Mouse (Mus musculus): ENCODE results near the gene Trim32. TPM values are rescaled to one million over a fixed set of nuclear protein-coding genes. Genes with fewer than 3 reads are reported as not detected.
A peak's percentile ranks its signal among the peaks of the same experiment; 100 is the strongest.

Trim32 gene
- polyA plus RNA-seq (2015; fragmentation: Nextera tagmentation; extraction: Ambion mirVana), result 60.5 and 62.9 TPM in 2 replicates

DNA sequence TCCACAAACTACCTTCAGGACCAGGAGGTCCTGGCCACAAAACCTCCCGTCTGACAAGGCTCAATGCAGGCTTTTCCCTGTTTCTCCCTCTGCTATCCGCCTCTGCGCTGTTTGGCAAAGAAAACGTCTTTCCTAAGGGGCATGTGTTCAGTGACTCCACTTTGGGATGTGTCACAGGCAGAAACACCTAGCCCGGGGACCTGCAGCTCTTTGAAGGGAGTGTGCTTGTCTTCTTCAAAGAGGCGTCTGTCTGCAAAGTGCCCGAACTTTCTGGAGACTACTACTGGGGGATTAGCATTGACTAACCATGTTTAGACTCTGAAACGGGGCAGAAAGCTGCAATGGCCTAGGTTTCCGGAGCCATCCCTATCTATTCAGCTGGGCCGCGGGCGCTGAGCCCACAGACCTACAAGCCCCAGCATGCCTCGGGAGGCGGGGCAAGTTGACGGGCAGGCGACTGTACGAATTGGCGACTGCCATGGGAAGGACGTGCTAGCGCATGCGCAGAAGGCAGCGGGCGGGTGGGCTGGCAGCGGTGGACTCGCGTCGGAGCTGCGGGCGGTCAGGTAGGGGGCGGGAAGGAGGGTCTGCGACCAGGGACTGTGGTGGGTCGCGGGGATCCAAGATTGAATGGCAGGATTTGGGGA is at the start of gene Trim32:
Gene Trim32, plus strand, starts transcription at position 483 of the 647 bp plus-strand sequence.
- Histone ChIP-seq H3K4me1 (ENCODE audit: insufficient read depth, low read length) (peaks cover 24% of the 10 kb centered on the region), H3K36me3 (ENCODE audit: insufficient read depth, low read length) (no peaks in the 10 kb centered on the region), H3K9me3 (ENCODE audit: low read length) (no peaks in the 10 kb centered on the region), H3K4me3 (ENCODE audit: low read length) (peak within 1 kb of the TSS; percentile 82), H3K27ac (ENCODE audit: low read length) (peak within 1 kb of the TSS; percentile 65; the same call in 1 of the 2 replicates), H3K27me3 (ENCODE audit: insufficient read depth, low read length) (no peaks in the 10 kb centered on the region), H3K9ac (replicated peaks; ENCODE audit: low read length) (peak within 1 kb of the TSS; percentile 90), H3K4me2 (replicated peaks; ENCODE audit: low read depth, low read length) (peak within 1 kb of the TSS; percentile 86)
- ATAC-seq (ENCODE audit: low FRiP score, low TSS enrichment), result peak; percentile 98
- WGBS, result 4% methylated on average over 33 of the region's 33 CpGs

- no peak for ATAC-seq (ENCODE audit: low FRiP score, low TSS enrichment)
- H3K4me1 ChIP-seq (ENCODE audit: insufficient read depth, low read length), result no peaks in the 10 kb centered on the region
- H3K4me3 ChIP-seq (ENCODE audit: low read length), result no peak overlapping the region
- no peak overlapping the region for H3K4me2 ChIP-seq (replicated peaks; ENCODE audit: low read depth, low read length)
- H3K9me3 ChIP-seq (ENCODE audit: low read length), result no peaks in the 10 kb centered on the region
- H3K27ac ChIP-seq (ENCODE audit: low read length), result no peak overlapping the region
- H3K9ac ChIP-seq (replicated peaks; ENCODE audit: low read length), result no peak overlapping the region
- H3K27me3 ChIP-seq (ENCODE audit: insufficient read depth, low read length), result no peaks in the 10 kb centered on the region
- 72% methylated on average over 4 of the region's 4 CpGs for WGBS
- no peaks in the 10 kb centered on the region for H3K36me3 ChIP-seq (ENCODE audit: insufficient read depth, low read length)
Measured at GRCm38 (mm10) chr4:65565493-65565892, 39.3 kb upstream of the Trim32 start.

- Histone ChIP-seq H3K9me3 (ENCODE audit: low read length) (no peaks in the 10 kb centered on the region), H3K27ac (ENCODE audit: low read length) (no peak overlapping the region), H3K4me1 (ENCODE audit: insufficient read depth, low read length) (no peaks in the 10 kb centered on the region), H3K4me3 (ENCODE audit: low read length) (no peak overlapping the region), H3K9ac (replicated peaks; ENCODE audit: low read length) (no peak overlapping the region), H3K4me2 (replicated peaks; ENCODE audit: low read depth, low read length) (no peak overlapping the region), H3K27me3 (ENCODE audit: insufficient read depth, low read length) (no peaks in the 10 kb centered on the region), H3K36me3 (ENCODE audit: insufficient read depth, low read length) (no peaks in the 10 kb centered on the region)
- WGBS, result 52% methylated on average over 1 of the region's 1 CpGs
- no peak for ATAC-seq (ENCODE audit: low FRiP score, low TSS enrichment)
Measured at GRCm38 (mm10) chr4:65580254-65580653, 24.5 kb upstream of the Trim32 start.

GRCm38 (mm10) chr4:65586947-65587346 is 17.8 kb upstream of the Trim32 start:
- 43% methylated on average over 5 of the region's 5 CpGs for WGBS
- no peaks in the 10 kb centered on the region for H3K9me3 ChIP-seq (ENCODE audit: low read length)
- H3K27me3 ChIP-seq (ENCODE audit: insufficient read depth, low read length), result no peaks in the 10 kb centered on the region
- H3K4me2 ChIP-seq (replicated peaks; ENCODE audit: low read depth, low read length), result no peak overlapping the region
- H3K4me1 ChIP-seq (ENCODE audit: insufficient read depth, low read length), result no peaks in the 10 kb centered on the region
- no peak overlapping the region for H3K4me3 ChIP-seq (ENCODE audit: low read length)
- no peak for ATAC-seq (ENCODE audit: low FRiP score, low TSS enrichment)
- no peak overlapping the region for H3K9ac ChIP-seq (replicated peaks; ENCODE audit: low read length)
- no peaks in the 10 kb centered on the region for H3K36me3 ChIP-seq (ENCODE audit: insufficient read depth, low read length)
- no peak overlapping the region for H3K27ac ChIP-seq (ENCODE audit: low read length)

DNA sequence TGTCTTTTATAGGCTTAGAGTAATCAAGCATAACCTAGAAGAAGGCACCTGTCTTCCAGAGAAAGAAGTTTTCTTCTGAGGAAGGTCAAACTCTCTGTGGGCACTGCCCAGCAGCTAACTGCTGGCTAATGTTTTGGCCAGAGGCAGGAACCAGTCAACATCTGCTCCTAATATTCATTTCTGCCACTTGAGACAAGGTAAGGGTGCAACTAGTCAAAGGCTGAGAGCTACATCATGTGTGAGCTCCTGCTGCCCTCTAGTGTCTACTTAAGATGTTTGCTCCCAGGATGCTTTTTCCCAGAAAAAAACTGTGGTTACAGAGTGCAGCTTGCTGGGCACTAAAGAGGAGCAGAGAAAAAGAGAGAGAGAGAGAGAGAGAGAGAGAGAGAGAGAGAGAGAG is 15.0 kb upstream of the Trim32 start:
- ATAC-seq (ENCODE audit: low FRiP score, low TSS enrichment), result peak; percentile 69; the same call in 1 of the 2 replicates
- Histone ChIP-seq H3K4me2 (replicated peaks; ENCODE audit: low read depth, low read length) (no peak overlapping the region), H3K4me1 (ENCODE audit: insufficient read depth, low read length) (no peaks in the 10 kb centered on the region), H3K9me3 (ENCODE audit: low read length) (no peaks in the 10 kb centered on the region), H3K4me3 (ENCODE audit: low read length) (no peak overlapping the region), H3K27me3 (ENCODE audit: insufficient read depth, low read length) (no peaks in the 10 kb centered on the region), H3K9ac (replicated peaks; ENCODE audit: low read length) (no peak overlapping the region), H3K27ac (ENCODE audit: low read length) (no peak overlapping the region), H3K36me3 (ENCODE audit: insufficient read depth, low read length) (no peaks in the 10 kb centered on the region)

DNA sequence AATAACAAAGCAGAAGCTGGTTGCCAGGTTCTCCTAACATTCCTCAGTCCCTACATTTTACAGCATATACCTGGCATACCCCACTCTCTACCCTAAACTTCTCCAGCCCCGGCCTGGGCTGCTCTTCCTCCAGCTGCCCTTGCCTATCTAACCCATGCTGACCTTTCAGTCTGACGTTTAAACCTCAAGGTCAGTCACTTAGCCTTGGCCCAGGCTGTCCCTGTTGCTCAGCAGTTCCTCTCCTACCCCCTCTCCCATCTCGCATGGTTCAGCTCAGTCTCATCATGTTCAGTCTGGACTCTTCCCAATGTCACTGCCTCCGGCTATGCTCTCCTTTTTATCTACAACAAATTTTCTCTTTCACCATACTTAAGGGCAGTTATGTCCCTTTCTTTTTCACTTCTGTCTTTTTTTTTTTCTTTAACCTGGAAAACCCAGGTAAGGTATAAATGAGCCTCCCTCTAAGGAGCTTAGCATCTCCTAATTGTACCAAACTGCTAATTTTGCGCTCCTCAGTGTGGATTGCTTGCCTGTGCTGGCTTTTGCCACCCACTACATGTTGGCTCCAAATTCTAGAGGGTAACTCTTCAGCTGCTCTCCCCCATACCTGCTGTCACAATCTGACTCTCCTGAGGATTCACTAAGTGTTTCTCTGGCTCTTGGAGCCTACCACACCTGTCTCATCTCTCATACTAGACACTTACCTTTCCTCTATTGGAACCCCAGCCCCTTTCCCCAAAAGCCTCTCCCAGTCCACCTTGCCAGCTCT is 10.0 kb upstream of the Trim32 start:
- Histone ChIP-seq H3K4me2 (replicated peaks; ENCODE audit: low read depth, low read length) (no peak overlapping the region), H3K27me3 (ENCODE audit: insufficient read depth, low read length) (no peaks in the 10 kb centered on the region), H3K4me1 (ENCODE audit: insufficient read depth, low read length) (no peaks in the 10 kb centered on the region), H3K36me3 (ENCODE audit: insufficient read depth, low read length) (no peaks in the 10 kb centered on the region), H3K27ac (ENCODE audit: low read length) (no peak overlapping the region), H3K4me3 (ENCODE audit: low read length) (no peak overlapping the region), H3K9ac (replicated peaks; ENCODE audit: low read length) (no peak overlapping the region), H3K9me3 (ENCODE audit: low read length) (no peaks in the 10 kb centered on the region)
- no peak for ATAC-seq (ENCODE audit: low FRiP score, low TSS enrichment)
- 69% methylated on average over 5 of the region's 5 CpGs for WGBS

DNA sequence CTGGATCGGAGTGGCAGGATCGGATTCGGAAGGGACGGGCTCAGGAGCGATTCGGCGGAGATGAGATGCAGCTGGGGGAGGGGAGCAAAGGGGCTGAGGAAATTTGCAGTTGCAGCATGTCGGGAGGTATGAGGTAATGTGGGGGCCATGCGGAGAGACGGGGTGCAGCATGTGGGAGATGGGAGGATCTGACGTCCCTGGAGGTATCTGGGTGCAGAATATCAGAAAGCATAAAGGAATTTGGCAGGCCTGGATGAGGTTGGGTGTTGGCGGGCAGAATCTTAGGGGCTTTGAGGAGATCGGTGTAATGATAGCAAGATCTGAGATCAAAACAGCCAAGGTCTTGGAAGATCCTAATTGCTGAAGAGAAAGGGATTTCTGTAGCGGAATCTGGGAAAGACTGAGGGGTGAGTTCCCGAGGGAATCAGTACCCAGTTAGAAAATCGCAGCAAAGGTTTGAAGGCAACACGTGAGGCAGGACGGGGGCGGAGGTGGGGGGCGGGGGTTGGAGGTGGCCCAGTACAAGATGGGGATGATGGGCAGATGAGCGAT is 441 bp downstream of the Trim32 start:
- no peaks in the 10 kb centered on the region for H3K27me3 ChIP-seq (ENCODE audit: insufficient read depth, low read length)
- H3K4me3 ChIP-seq (ENCODE audit: low read length), result peak overlapping the region; percentile 82
- no peaks in the 10 kb centered on the region for H3K36me3 ChIP-seq (ENCODE audit: insufficient read depth, low read length)
- peak; percentile 85; the same call in 1 of the 2 replicates for ATAC-seq (ENCODE audit: low FRiP score, low TSS enrichment)
- H3K4me2 ChIP-seq (replicated peaks; ENCODE audit: low read depth, low read length), result peak overlapping the region; percentile 86
- H3K4me1 ChIP-seq (ENCODE audit: insufficient read depth, low read length), result peaks cover 28% of the 10 kb centered on the region
- H3K27ac ChIP-seq (ENCODE audit: low read length), result no peak overlapping the region
- no peaks in the 10 kb centered on the region for H3K9me3 ChIP-seq (ENCODE audit: low read length)
- under 1% methylated on average over 21 of the region's 21 CpGs for WGBS
- H3K9ac ChIP-seq (replicated peaks; ENCODE audit: low read length), result peak overlapping the region; percentile 90

GRCm38 (mm10) chr4:65607184-65607631 is 2.4 kb downstream of the Trim32 start:
- Histone ChIP-seq H3K4me1 (ENCODE audit: insufficient read depth, low read length) (peaks cover 31% of the 10 kb centered on the region), H3K4me3 (ENCODE audit: low read length) (no peak overlapping the region), H3K27me3 (ENCODE audit: insufficient read depth, low read length) (no peaks in the 10 kb centered on the region), H3K36me3 (ENCODE audit: insufficient read depth, low read length) (0 out of 2 replicates have a peak, but pooled peaks cover 3% of the 10 kb centered on the region), H3K9me3 (ENCODE audit: low read length) (no peaks in the 10 kb centered on the region), H3K4me2 (replicated peaks; ENCODE audit: low read depth, low read length) (no peak overlapping the region), H3K27ac (ENCODE audit: low read length) (no peak overlapping the region), H3K9ac (replicated peaks; ENCODE audit: low read length) (no peak overlapping the region)
- no peak for ATAC-seq (ENCODE audit: low FRiP score, low TSS enrichment)
- 83% methylated on average over 10 of the region's 10 CpGs for WGBS

GRCm38 (mm10) chr4:65608112-65608511 is 3.3 kb downstream of the Trim32 start:
- WGBS, result 91% methylated on average over 4 of the region's 4 CpGs
- Histone ChIP-seq H3K9me3 (ENCODE audit: low read length) (no peaks in the 10 kb centered on the region), H3K9ac (replicated peaks; ENCODE audit: low read length) (no peak overlapping the region), H3K4me1 (ENCODE audit: insufficient read depth, low read length) (peaks cover 31% of the 10 kb centered on the region), H3K4me3 (ENCODE audit: low read length) (no peak overlapping the region), H3K27me3 (ENCODE audit: insufficient read depth, low read length) (no peaks in the 10 kb centered on the region), H3K27ac (ENCODE audit: low read length) (no peak overlapping the region), H3K4me2 (replicated peaks; ENCODE audit: low read depth, low read length) (no peak overlapping the region), H3K36me3 (ENCODE audit: insufficient read depth, low read length) (peaks cover 8% of the 10 kb centered on the region; the same call in 1 of the 2 replicates)
- ATAC-seq (ENCODE audit: low FRiP score, low TSS enrichment), result no peak

GRCm38 (mm10) chr4:65610329-65610728 is 5.5 kb downstream of the Trim32 start:
- no peak for ATAC-seq (ENCODE audit: low FRiP score, low TSS enrichment)
- no peak overlapping the region for H3K27ac ChIP-seq (ENCODE audit: low read length)
- H3K36me3 ChIP-seq (ENCODE audit: insufficient read depth, low read length), result peaks cover 30% of the 10 kb centered on the region
- no peak overlapping the region for H3K9ac ChIP-seq (replicated peaks; ENCODE audit: low read length)
- H3K9me3 ChIP-seq (ENCODE audit: low read length), result no peaks in the 10 kb centered on the region
- peaks cover 26% of the 10 kb centered on the region for H3K4me1 ChIP-seq (ENCODE audit: insufficient read depth, low read length)
- no peak overlapping the region for H3K4me3 ChIP-seq (ENCODE audit: low read length)
- no peak overlapping the region for H3K4me2 ChIP-seq (replicated peaks; ENCODE audit: low read depth, low read length)
- 69% methylated on average over 5 of the region's 5 CpGs for WGBS
- no peaks in the 10 kb centered on the region for H3K27me3 ChIP-seq (ENCODE audit: insufficient read depth, low read length)

All from kidney, embryonic 16.5 days (tissue).